Mouse (Mus musculus) cortical plate, adult 2 months (tissue): Measurements from ENCODE around the gene Dst.

Experiments
- CTCF ChIP-seq: fragments of 200-500 bp; IDR thresholded peaks from 2 replicates; pipeline ENCODE4 v1.5.1; 2011; ENCODE audit warnings: mild to moderate bottlenecking, control low read depth, low read length; ENCODE audit not compliant: insufficient read depth; ENCODE audit errors: extremely low read depth
- POLR2A ChIP-seq: fragments of 200-500 bp; IDR thresholded peaks from 2 replicates; pipeline ENCODE4 v1.6.1; 2011; ENCODE audit warnings: mild to moderate bottlenecking, low read length, control low read depth; ENCODE audit not compliant: insufficient read depth; ENCODE audit errors: extremely low read depth

DNA sequence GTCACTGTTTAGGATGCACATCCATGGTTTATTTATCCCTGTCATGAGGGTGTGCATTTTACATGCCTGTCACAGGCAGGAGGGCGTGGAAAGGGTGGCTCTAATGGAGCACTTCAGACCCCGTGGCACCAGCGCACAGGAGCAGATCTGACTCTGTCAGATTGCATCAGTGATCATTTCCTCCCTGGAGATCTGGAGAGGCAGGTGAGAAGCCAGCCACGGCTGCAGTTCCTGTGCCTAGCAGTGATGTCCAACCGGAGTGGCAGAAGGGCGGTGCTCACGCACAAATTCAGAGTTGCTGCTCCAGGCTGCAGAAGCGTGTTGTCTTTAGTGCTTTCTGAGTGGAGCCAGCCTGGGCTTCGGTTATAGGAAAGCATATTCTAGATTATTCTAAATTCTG is 86.2 kb downstream of the Dst start:
- TF ChIP-seq POLR2A (no peak), CTCF (no peak)
